Comparison of ENCODE assay signal across 8 mouse cellular contexts in genomic region chr15:91572421-91573069, GRCm38 (mm10). TPM values are rescaled to one million over a fixed set of nuclear protein-coding genes. Genes with fewer than 3 reads are reported as not detected.
DNase-seq lines count a peak whose midpoint lies in the region; ATAC-seq and TF ChIP-seq lines count a peak whose summit lies in the region.

No protein-coding gene starts in this region.

- no peak overlapping the region for H3K27ac ChIP-seq in embryonic fibroblast, embryonic 13.5 days (ENCODE audit: insufficient read depth, low read length)
- no peak overlapping the region for H3K27ac ChIP-seq in liver, adult 2 months (replicated peaks; ENCODE audit: insufficient read depth, low read depth, low read length)
- peak overlapping the region; percentile 84 for H3K27ac ChIP-seq in midbrain, embryonic 16.5 days (ENCODE audit: low read length)

- H3K4me2 ChIP-seq in midbrain, embryonic 16.5 days (ENCODE audit: low read length) = peak overlapping the region; percentile 87

- intact Hi-C loops in heart, postnatal 25 days (cut with DNase I) = no loop called here

- H3K9me3 ChIP-seq in midbrain, embryonic 16.5 days (replicated peaks; ENCODE audit: control insufficient read depth, low read length, poor library complexity, severe bottlenecking) = no peaks in the 10 kb centered on the region

- peaks cover 5% of the 10 kb centered on the region for H3K27me3 ChIP-seq in liver, adult 2 months (ENCODE audit: control insufficient read depth, insufficient read depth, low read length)
- no peaks in the 10 kb centered on the region for H3K27me3 ChIP-seq in midbrain, embryonic 16.5 days (ENCODE audit: control insufficient read depth, insufficient read depth, low read depth, low read length)

- 2% methylated on average over 91 of the region's 91 CpGs for WGBS in liver, adult 2 months
- WGBS in midbrain, embryonic 16.5 days = under 1% methylated on average over 72 of the region's 91 CpGs

- no peak for TF ChIP-seq CTCF in embryonic fibroblast, embryonic 13.5 days (IDR thresholded peaks at IDR 0.05; ENCODE audit: borderline replicate concordance, insufficient read depth, low read length)
- no peak for TF ChIP-seq CTCF in liver, adult 2 months (IDR thresholded peaks at IDR 0.05; ENCODE audit: low read depth, low read length)

- ATAC-seq in cerebellum, adult (ENCODE audit: insufficient number of reproducible peaks, low FRiP score, low TSS enrichment) = peak; percentile 26; the same call in 1 of the 2 replicates
- peak; percentile 87 for ATAC-seq in midbrain, embryonic 16.5 days

- DNase-seq in cerebellum, postnatal 4 days (ENCODE audit: low spot score in 2 of 2) = no peak
- peak; percentile 59 for DNase-seq in adrenal gland, postnatal 25 days
- peak; percentile 5 for DNase-seq in heart, postnatal 25 days (ENCODE audit: low spot score)
- DNase-seq in liver, adult 2 months (ENCODE audit: extremely low read depth, low read depth, low spot score) = no peak
- peak; percentile 46 for DNase-seq in thymus, postnatal 25 days

- H3K79me2 ChIP-seq in liver, adult 2 months (ENCODE audit: control insufficient read depth, insufficient read depth, low read length) = no peaks in the 10 kb centered on the region

- no peaks in the 10 kb centered on the region for H3K4me1 ChIP-seq in embryonic fibroblast, embryonic 13.5 days (ENCODE audit: control insufficient read depth, insufficient read depth, low read length)
- H3K4me1 ChIP-seq in liver, adult 2 months (ENCODE audit: control insufficient read depth, insufficient read depth, low read length) = no peaks in the 10 kb centered on the region
- peaks cover 15% of the 10 kb centered on the region; the same call in 1 of the 2 replicates for H3K4me1 ChIP-seq in midbrain, embryonic 16.5 days (ENCODE audit: control insufficient read depth, insufficient read depth, low read length)

- H3K36me3 ChIP-seq in liver, adult 2 months (ENCODE audit: control insufficient read depth, insufficient read depth, low read length) = no peaks in the 10 kb centered on the region
- H3K36me3 ChIP-seq in midbrain, embryonic 16.5 days (ENCODE audit: control insufficient read depth, insufficient read depth, low read length) = no peaks in the 10 kb centered on the region

- TF ChIP-seq POLR2A in embryonic fibroblast, embryonic 13.5 days (IDR thresholded peaks at IDR 0.05; ENCODE audit: low read depth, low read length) = no peak; the same call in 1 of the 2 replicates
- no peak for TF ChIP-seq POLR2A in liver, adult 2 months (IDR thresholded peaks at IDR 0.05; ENCODE audit: extremely low read depth, insufficient read depth, low read length)

- peak overlapping the region; percentile 59 for H3K4me3 ChIP-seq in embryonic fibroblast, embryonic 13.5 days (ENCODE audit: insufficient read depth, low read length)
- peak overlapping the region; percentile 65 for H3K4me3 ChIP-seq in liver, adult 2 months (ENCODE audit: insufficient read depth, low read depth, low read length)
- H3K4me3 ChIP-seq in midbrain, embryonic 16.5 days (ENCODE audit: low read depth, low read length) = peak overlapping the region; percentile 84

- peak overlapping the region; percentile 61 for H3K9ac ChIP-seq in liver, adult 2 months (ENCODE audit: low read depth, low read length)
- H3K9ac ChIP-seq in midbrain, embryonic 16.5 days (ENCODE audit: low read depth, low read length) = peak overlapping the region; percentile 91

RNA-seq across cellular contexts. Expression of gene Slc2a13, which starts 0.5 kb away (rescaled TPM):
- total RNA-seq in adrenal gland, postnatal 25 days (2021) = 3.0 and 3.9 TPM in 2 replicates
- 4.2 and 4.6 TPM in 2 replicates for polyA plus RNA-seq in embryonic fibroblast, embryonic 13.5 days (2011; ENCODE audit: insufficient read length, low read depth, missing spikeins)
- total RNA-seq in heart, postnatal 25 days (2021) = 1 to 10 TPM; 1.3 to 1.4 TPM
- total RNA-seq in liver, adult 2 months (2014; rRNA removed) = 0.37 and 0.40 TPM in 2 replicates
- 0.10 and 0.21 TPM in 2 replicates for polyA plus RNA-seq in liver, adult 2 months (2012; rRNA removed)
- 3.8 and 4.0 TPM in 2 replicates for polyA plus RNA-seq in midbrain, embryonic 16.5 days (2015; fragmentation: Nextera tagmentation; extraction: Ambion mirVana)

Comparison
In these comparisons a context has a peak if more than half of its experiments do, and no peak if none do; other contexts are left out.
1. DNase-seq: peak in adrenal gland, postnatal 25 days (single experiment), heart, postnatal 25 days (single experiment) and thymus, postnatal 25 days (single experiment); none in cerebellum, postnatal 4 days (0 of 2) and liver, adult 2 months (single experiment).
2. Peak in every context shown above with its lines, with median percentiles within 50 percentile points of each other: H3K4me3 ChIP-seq.